Mouse (Mus musculus): ENCODE measurements around the gene Pcnx3. TPM values are rescaled to one million over a fixed set of nuclear protein-coding genes. Genes with fewer than 3 reads are reported as not detected.

Gene Pcnx3
- polyA plus RNA-seq, 1 experiment = 88.8 TPM

- Histone ChIP-seq H3K27me3 (replicated peaks; ENCODE audit: control insufficient read depth, insufficient read depth, low read length) (no peaks in the 10 kb centered on the region), H3K4me3 (ENCODE audit: insufficient read depth, low read depth, low read length) (no peak overlapping the region), H3K4me1 (ENCODE audit: control insufficient read depth, insufficient read depth, low read length) (peaks cover 8% of the 10 kb centered on the region; the same call in 1 of the 2 replicates), H3K27ac (ENCODE audit: insufficient read depth, low read depth, low read length) (no peak overlapping the region), H3K36me3 (ENCODE audit: control insufficient read depth, insufficient read depth, low read length) (peaks cover 5% of the 10 kb centered on the region; the same call in 1 of the 2 replicates)
- 93% methylated on average over 8 of the region's 8 CpGs for WGBS
- TF ChIP-seq POLR2A (IDR thresholded peaks at IDR 0.05; ENCODE audit: low read depth, low read length) (no peak), CTCF (conservative IDR thresholded peaks at IDR 0.05; ENCODE audit: insufficient read depth, insufficient read length, low read depth, low read length) (no peak)
- no peak for DNase-seq
Observed at GRCm38 (mm10) chr19:5641641-5642040, 47.1 kb downstream of the Pcnx3 start.

- no peak overlapping the region for H3K4me3 ChIP-seq (ENCODE audit: insufficient read depth, low read depth, low read length)
- H3K4me1 ChIP-seq (ENCODE audit: control insufficient read depth, insufficient read depth, low read length) = peaks cover 11% of the 10 kb centered on the region; the same call in 1 of the 2 replicates
- H3K27ac ChIP-seq (ENCODE audit: insufficient read depth, low read depth, low read length) = no peak overlapping the region
- TF ChIP-seq POLR2A (IDR thresholded peaks at IDR 0.05; ENCODE audit: low read depth, low read length) = no peak
- 84% methylated on average over 17 of the region's 17 CpGs for WGBS
- no peaks in the 10 kb centered on the region for H3K27me3 ChIP-seq (replicated peaks; ENCODE audit: control insufficient read depth, insufficient read depth, low read length)
- DNase-seq = no peak
- H3K36me3 ChIP-seq (ENCODE audit: control insufficient read depth, insufficient read depth, low read length) = peaks cover 5% of the 10 kb centered on the region; the same call in 1 of the 2 replicates
Observed at GRCm38 (mm10) chr19:5641021-5641420, 47.7 kb downstream of the Pcnx3 start.

GRCm38 (mm10) chr19:5640339-5640738, 48.4 kb downstream of the Pcnx3 start:
- no peaks in the 10 kb centered on the region for H3K27me3 ChIP-seq (replicated peaks; ENCODE audit: control insufficient read depth, insufficient read depth, low read length)
- peaks cover 4% of the 10 kb centered on the region; the same call in 1 of the 2 replicates for H3K36me3 ChIP-seq (ENCODE audit: control insufficient read depth, insufficient read depth, low read length)
- H3K4me1 ChIP-seq (ENCODE audit: control insufficient read depth, insufficient read depth, low read length) = peaks cover 12% of the 10 kb centered on the region; the same call in 1 of the 2 replicates
- no peak overlapping the region for H3K4me3 ChIP-seq (ENCODE audit: insufficient read depth, low read depth, low read length)
- DNase-seq = no peak
- H3K27ac ChIP-seq (ENCODE audit: insufficient read depth, low read depth, low read length) = no peak overlapping the region
- no peak for TF ChIP-seq CTCF (conservative IDR thresholded peaks at IDR 0.05; ENCODE audit: insufficient read depth, insufficient read length, low read depth, low read length)
- no peak for TF ChIP-seq POLR2A (IDR thresholded peaks at IDR 0.05; ENCODE audit: low read depth, low read length)
- 65% methylated on average over 9 of the region's 9 CpGs for WGBS

- TF ChIP-seq POLR2A (IDR thresholded peaks at IDR 0.05; ENCODE audit: low read depth, low read length) (no peak), CTCF (conservative IDR thresholded peaks at IDR 0.05; ENCODE audit: insufficient read depth, insufficient read length, low read depth, low read length) (no peak)
- Histone ChIP-seq H3K27me3 (replicated peaks; ENCODE audit: control insufficient read depth, insufficient read depth, low read length) (no peaks in the 10 kb centered on the region), H3K27ac (ENCODE audit: insufficient read depth, low read depth, low read length) (no peak overlapping the region), H3K4me1 (ENCODE audit: control insufficient read depth, insufficient read depth, low read length) (peaks cover 12% of the 10 kb centered on the region; the same call in 1 of the 2 replicates), H3K36me3 (ENCODE audit: control insufficient read depth, insufficient read depth, low read length) (peaks cover 3% of the 10 kb centered on the region; the same call in 1 of the 2 replicates), H3K4me3 (ENCODE audit: insufficient read depth, low read depth, low read length) (peak overlapping the region; percentile 91)
- WGBS = 83% methylated on average over 18 of the region's 18 CpGs
- no peak for DNase-seq
Observed at GRCm38 (mm10) chr19:5638416-5639005, 50.2 kb downstream of the Pcnx3 start.

- no peaks in the 10 kb centered on the region for H3K27me3 ChIP-seq (replicated peaks; ENCODE audit: control insufficient read depth, insufficient read depth, low read length)
- no peaks in the 10 kb centered on the region for H3K36me3 ChIP-seq (ENCODE audit: control insufficient read depth, insufficient read depth, low read length)
- TF ChIP-seq POLR2A (IDR thresholded peaks at IDR 0.05; ENCODE audit: low read depth, low read length) (peak; percentile 53), CTCF (conservative IDR thresholded peaks at IDR 0.05; ENCODE audit: insufficient read depth, insufficient read length, low read depth, low read length) (no peak)
- DNase-seq = peak; percentile 95
- H3K4me1 ChIP-seq (ENCODE audit: control insufficient read depth, insufficient read depth, low read length) = peaks cover 12% of the 10 kb centered on the region; the same call in 1 of the 2 replicates
- H3K4me3 ChIP-seq (ENCODE audit: insufficient read depth, low read depth, low read length) = peak within 1 kb of the TSS; percentile 91
- under 1% methylated on average over 104 of the region's 109 CpGs for WGBS
- H3K27ac ChIP-seq (ENCODE audit: insufficient read depth, low read depth, low read length) = peak within 1 kb of the TSS; percentile 99
Observed at GRCm38 (mm10) chr19:5637069-5638047, 51.4 kb downstream of the Pcnx3 start, which contains the start of gene Rela. TSS of gene Rela (plus strand) at chr19:5637483.

GRCm38 (mm10) chr19:5636571-5637041, 52.1 kb downstream of the Pcnx3 start:
- peak; percentile 79 for DNase-seq
- H3K4me3 ChIP-seq (ENCODE audit: insufficient read depth, low read depth, low read length) = peak overlapping the region; percentile 91
- no peaks in the 10 kb centered on the region for H3K36me3 ChIP-seq (ENCODE audit: control insufficient read depth, insufficient read depth, low read length)
- H3K4me1 ChIP-seq (ENCODE audit: control insufficient read depth, insufficient read depth, low read length) = peaks cover 12% of the 10 kb centered on the region; the same call in 1 of the 2 replicates
- 9% methylated on average over 12 of the region's 12 CpGs for WGBS
- H3K27ac ChIP-seq (ENCODE audit: insufficient read depth, low read depth, low read length) = peak overlapping the region; percentile 99
- H3K27me3 ChIP-seq (replicated peaks; ENCODE audit: control insufficient read depth, insufficient read depth, low read length) = no peaks in the 10 kb centered on the region
- TF ChIP-seq CTCF (conservative IDR thresholded peaks at IDR 0.05; ENCODE audit: insufficient read depth, insufficient read length, low read depth, low read length) (no peak), POLR2A (IDR thresholded peaks at IDR 0.05; ENCODE audit: low read depth, low read length) (no peak)

All from kidney, adult 2 months (tissue).